Mouse (Mus musculus): ENCODE measurements at regions not wholly inside any gene's neighbourhood (a gene's known extent, or its start where the extent isn't known, plus 50 kb on each side); places are given as distances from the start of the nearest gene placed in this dataset.

GRCm38 (mm10) chr8:89107895-89108660 is 64.1 kb upstream of the Sall1 start:
- no peak for DNase-seq (ENCODE audit: low read depth, low spot score)

- DNase-seq (ENCODE audit: low read depth, low spot score): no peak
These were observed 62.4 kb upstream of the Sall1 start for GRCm38 (mm10) chr8:89106346-89106745.

GRCm38 (mm10) chr8:89097396-89097795 is 53.4 kb upstream of the Sall1 start:
- no peak for DNase-seq (ENCODE audit: low read depth, low spot score)

Data from telencephalon, adult 2 months (tissue).